Mouse (Mus musculus) hindbrain, embryonic 12.5 days (tissue): Measurements from ENCODE around the gene B4gat1. TPM values are rescaled to one million over a fixed set of nuclear protein-coding genes. Genes with fewer than 3 reads are reported as not detected.
"Not testable (repeated sequence)": the region's sequence is repeated elsewhere in the genome, so short reads cannot be mapped to it uniquely, and the experiment has no call there.

Source experiments
- ATAC-seq: fragments of 200-750 bp; cut with Nextera tagmentation; 2 replicates; pipeline ENCODE4 v1.8.0; 2017; ENCODE audit warnings: moderate TSS enrichment; ENCODE audit not compliant: low FRiP score
- H3K27ac ChIP-seq: fragments of 300-500 bp; sonication (generic); 2 replicates; pipeline ENCODE4 v1.5.1; 2016; ENCODE audit warnings: mild to moderate bottlenecking
- H3K27me3 ChIP-seq: fragments of 300-500 bp; sonication (generic); 2 replicates; pipeline ENCODE4 v1.6.1; 2016; ENCODE audit warnings: mild to moderate bottlenecking
- H3K36me3 ChIP-seq: fragments of 300-500 bp; sonication (generic); 2 replicates; pipeline ENCODE4 v1.6.1; 2016; ENCODE audit warnings: mild to moderate bottlenecking
- H3K4me1 ChIP-seq: fragments of 300-500 bp; sonication (generic); 2 replicates; pipeline ENCODE4 v1.6.1; 2016
- H3K4me2 ChIP-seq: fragments of 300-500 bp; sonication (generic); replicated peaks from 2 replicates; pipeline ENCODE4 v1.6.1; 2016; ENCODE audit warnings: mild to moderate bottlenecking
- H3K4me3 ChIP-seq: fragments of 300-500 bp; sonication (generic); 2 replicates; pipeline ENCODE4 v1.5.1; 2016; ENCODE audit warnings: mild to moderate bottlenecking
- H3K9ac ChIP-seq: fragments of 300-500 bp; sonication (generic); 2 replicates; pipeline ENCODE4 v1.6.1; 2016; ENCODE audit warnings: mild to moderate bottlenecking, moderate library complexity
- H3K9me3 ChIP-seq: fragments of 300-500 bp; sonication (generic); replicated peaks from 2 replicates; pipeline ENCODE4 v1.6.1; 2016; ENCODE audit warnings: mild to moderate bottlenecking
- WGBS: fragments of 180-500 bp; shearing (Covaris S2); methylation state at CpG from one replicate; pipeline ENCODE4 v1.1.7; 2016; 5-methylcytosine and 5-hydroxymethylcytosine counted together
- polyA plus RNA-seq: library from polyadenylated mRNA; unstranded; fragments of >200 nt; fragmentation: Nextera tagmentation; extraction: Ambion mirVana; gene quantifications from 2 replicates; pipeline ENCODE4 v1.2.1, GENCODE M21; 2016

B4gat1 gene
- polyA plus RNA-seq, 1 experiment from 2014 or later = 43.8 TPM

DNA sequence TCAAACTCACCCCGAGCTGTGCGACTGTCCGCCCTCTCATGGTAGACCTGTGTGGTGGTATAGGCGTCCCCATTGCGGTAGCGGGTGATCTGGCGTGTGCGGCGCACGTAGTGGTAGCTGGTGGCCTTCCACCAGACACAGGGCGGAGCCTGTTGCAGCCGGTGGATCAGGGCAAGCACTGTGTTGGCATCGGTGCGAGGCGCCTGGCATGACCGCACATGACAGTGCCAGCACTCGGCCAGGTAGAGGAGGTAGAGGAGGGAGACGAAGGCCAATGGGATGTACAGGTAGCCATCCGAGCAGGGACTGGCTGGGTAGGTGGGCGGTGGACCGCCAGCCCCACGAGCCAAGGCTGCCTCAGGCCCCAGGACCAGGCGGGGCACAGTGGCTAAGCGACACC is 44.0 kb downstream of the B4gat1 start:
- no peak overlapping the region for H3K4me2 ChIP-seq
- H3K36me3 ChIP-seq = no peaks in the 10 kb centered on the region
- H3K9ac ChIP-seq = no peak overlapping the region
- 75% methylated on average over 24 of the region's 24 CpGs for WGBS
- no peak overlapping the region for H3K27ac ChIP-seq
- H3K27me3 ChIP-seq = peaks cover 75% of the 10 kb centered on the region
- no peaks in the 10 kb centered on the region for H3K9me3 ChIP-seq
- H3K4me1 ChIP-seq = peaks cover 13% of the 10 kb centered on the region
- no peak overlapping the region for H3K4me3 ChIP-seq
- no peak for ATAC-seq

GRCm38 (mm10) chr19:5083961-5084833 is 45.6 kb downstream of the B4gat1 start:
- 71% methylated on average over 3 of the region's 3 CpGs for WGBS
- Histone ChIP-seq H3K27ac (no peak overlapping the region), H3K36me3 (no peaks in the 10 kb centered on the region), H3K9me3 (no peaks in the 10 kb centered on the region), H3K4me1 (peaks cover 19% of the 10 kb centered on the region), H3K27me3 (peaks cover 71% of the 10 kb centered on the region), H3K4me2 (peak overlapping the region; percentile 83), H3K9ac (peak overlapping the region; percentile 63; the same call in 1 of the 2 replicates), H3K4me3 (peak overlapping the region; percentile 49)
- no peak for ATAC-seq

DNA sequence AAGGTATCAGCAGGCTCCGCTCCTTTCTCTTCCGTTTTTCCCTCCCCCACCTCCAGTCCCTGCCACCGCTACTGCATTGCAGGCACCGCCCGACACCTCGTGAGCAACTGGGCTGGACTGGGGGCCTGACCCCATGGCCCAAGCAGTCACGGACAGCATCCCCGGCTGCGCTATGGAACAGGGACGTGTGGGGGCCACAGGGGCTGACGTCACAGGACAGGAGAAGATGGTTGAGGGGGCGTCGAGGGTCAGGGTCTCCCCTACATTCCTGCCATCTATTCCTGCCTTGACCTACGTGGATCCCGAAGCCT is 46.2 kb downstream of the B4gat1 start:
- Histone ChIP-seq H3K9me3 (no peaks in the 10 kb centered on the region), H3K27me3 (peaks cover 68% of the 10 kb centered on the region), H3K4me2 (peak overlapping the region; percentile 83), H3K36me3 (0 out of 2 replicates have a peak, but pooled peaks cover 2% of the 10 kb centered on the region), H3K4me3 (peak overlapping the region; percentile 49), H3K27ac (no peak overlapping the region), H3K4me1 (peaks cover 23% of the 10 kb centered on the region), H3K9ac (peak overlapping the region; percentile 63)
- no peak for ATAC-seq
- 4% methylated on average over 15 of the region's 15 CpGs for WGBS

DNA sequence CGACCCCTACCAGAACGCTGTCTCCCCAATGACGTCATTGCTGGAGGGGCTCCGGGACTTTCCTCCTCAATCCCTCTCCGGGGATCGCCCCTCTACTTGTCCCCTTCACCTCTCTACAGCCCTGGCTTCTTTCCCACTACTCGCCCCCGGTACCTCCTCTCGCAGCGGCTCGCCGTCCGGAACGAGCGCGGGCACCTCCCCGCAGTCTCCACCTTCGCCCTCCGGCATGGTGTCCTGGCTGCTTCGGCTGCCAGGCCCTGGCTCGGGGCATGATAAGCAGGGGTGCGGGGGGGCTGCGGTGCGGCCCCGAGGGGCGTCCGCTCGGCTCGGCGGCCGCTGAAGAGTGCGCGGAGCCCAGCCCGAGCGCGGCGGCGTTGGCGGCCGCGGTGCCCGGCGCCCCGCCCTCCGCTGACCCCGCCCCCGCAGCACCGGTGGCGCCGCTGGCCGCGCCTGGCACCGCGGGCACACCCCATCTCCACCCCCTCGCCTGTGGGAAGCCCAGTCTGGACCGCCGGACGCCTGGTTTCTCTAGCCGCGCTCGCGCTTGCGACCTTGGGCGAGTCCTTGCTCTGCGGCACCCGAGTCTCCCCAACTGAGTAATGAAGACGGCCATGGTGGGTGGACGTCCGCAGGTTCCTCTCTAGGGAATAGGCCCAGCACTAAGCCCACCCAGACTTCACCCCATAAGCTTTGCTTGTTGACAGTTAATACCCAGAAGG is 46.7 kb downstream of the B4gat1 start, which contains the start of gene Tmem151a:
Gene Tmem151a (minus strand): TSS at position 387 of the 719 bp plus-strand sequence.
- Histone ChIP-seq H3K4me1 (peaks cover 23% of the 10 kb centered on the region), H3K9ac (peak within 1 kb of the TSS; percentile 63), H3K4me3 (peak within 1 kb of the TSS; percentile 49), H3K27me3 (peaks cover 63% of the 10 kb centered on the region), H3K4me2 (peak within 1 kb of the TSS; percentile 83), H3K27ac (no peak within 1 kb of the TSS), H3K9me3 (no peaks in the 10 kb centered on the region), H3K36me3 (peaks cover 5% of the 10 kb centered on the region; the same call in 1 of the 2 replicates)
- under 1% methylated on average over 63 of the region's 69 CpGs for WGBS
- no peak for ATAC-seq

DNA sequence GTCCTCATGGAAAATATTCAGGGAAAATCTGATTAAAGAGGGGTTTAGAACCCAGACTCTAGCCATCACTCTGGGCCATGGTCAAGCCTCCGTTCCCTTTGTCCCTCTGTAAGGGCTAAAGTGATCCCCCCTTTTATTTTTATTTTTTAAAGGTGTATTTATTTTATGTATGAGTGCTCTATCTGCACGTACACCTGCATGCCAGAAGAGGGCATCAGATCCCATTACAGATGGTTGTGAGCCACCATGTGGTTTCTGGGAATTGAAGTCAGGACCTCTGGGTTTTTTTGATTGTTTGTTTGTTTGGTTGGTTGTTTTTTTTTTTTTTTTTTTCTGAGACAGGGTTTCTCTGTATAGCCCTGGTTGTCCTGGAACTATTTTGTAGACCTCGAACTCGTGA is 47.9 kb downstream of the B4gat1 start:
- not testable (repeated sequence) for H3K9me3 ChIP-seq, H3K27ac ChIP-seq, ATAC-seq, H3K9ac ChIP-seq, H3K4me3 ChIP-seq, H3K4me2 ChIP-seq
- WGBS = 58% methylated on average over 4 of the region's 4 CpGs
- peaks cover 15% of the 10 kb centered on the region for H3K36me3 ChIP-seq
- peaks cover 51% of the 10 kb centered on the region for H3K27me3 ChIP-seq
- peaks cover 23% of the 10 kb centered on the region for H3K4me1 ChIP-seq

DNA sequence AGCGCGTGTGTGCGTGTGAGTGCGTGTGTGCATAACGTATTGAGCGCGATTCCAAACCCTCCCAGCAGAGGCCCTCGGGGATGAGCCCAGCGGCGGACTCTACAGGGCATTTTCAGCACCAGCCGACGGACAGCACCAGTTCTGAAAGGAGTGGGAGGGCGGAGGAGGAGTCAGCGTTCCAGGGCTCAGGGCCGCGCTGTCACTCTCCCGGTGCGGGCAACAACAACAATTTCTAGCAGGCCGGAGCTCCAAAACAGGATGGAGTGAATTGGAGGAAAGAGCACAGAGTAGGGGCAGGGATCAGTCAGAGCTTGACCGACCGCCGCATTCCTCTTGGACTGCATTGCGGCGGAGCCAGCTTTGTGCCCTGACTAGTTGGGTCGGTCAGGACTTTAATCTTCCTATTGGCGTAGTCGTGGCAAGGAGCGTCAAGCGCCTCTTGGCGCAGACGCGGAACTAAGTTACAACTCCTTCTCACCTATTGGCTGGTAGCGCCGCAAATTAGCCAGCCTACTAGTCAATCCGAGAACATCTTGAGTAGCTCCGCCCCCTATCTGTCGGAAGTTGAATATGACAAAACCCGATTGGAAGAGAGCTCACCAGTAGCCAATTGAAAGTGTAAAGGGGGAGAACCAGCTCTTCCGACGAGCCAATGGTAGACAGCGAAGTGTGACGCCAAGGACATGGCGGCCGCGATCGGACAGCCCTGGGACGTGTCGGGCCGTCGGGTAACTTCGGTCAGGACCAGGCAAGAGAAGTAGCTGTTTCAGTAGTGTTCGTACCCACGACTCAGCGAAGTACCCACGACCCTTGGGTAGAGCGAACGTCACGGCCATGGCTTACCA is 49.5 kb downstream of the B4gat1 start, which contains the start of gene Yif1a:
Gene Yif1a (plus strand): TSS at position 655 of the 845 bp plus-strand sequence.
- peak within 1 kb of the TSS; percentile 79 for H3K9ac ChIP-seq
- under 1% methylated on average over 58 of the region's 58 CpGs for WGBS

GRCm38 (mm10) chr19:5089324-5089723 is 50.7 kb downstream of the B4gat1 start:
- Histone ChIP-seq H3K4me3 (peak overlapping the region; percentile 84), H3K36me3 (peaks cover 37% of the 10 kb centered on the region), H3K4me1 (peaks cover 35% of the 10 kb centered on the region), H3K9ac (peak overlapping the region; percentile 79; the same call in 1 of the 2 replicates), H3K27ac (no peak overlapping the region), H3K27me3 (peaks cover 23% of the 10 kb centered on the region), H3K9me3 (no peaks in the 10 kb centered on the region), H3K4me2 (peak overlapping the region; percentile 87)
- no peak for ATAC-seq
- WGBS = 91% methylated on average over 4 of the region's 4 CpGs

More for the DNA sequence above, 49.5 kb downstream of the B4gat1 start, which contains the start of gene Yif1a:
- peak; percentile 92 for ATAC-seq
- Histone ChIP-seq H3K4me3 (peak within 1 kb of the TSS; percentile 84), H3K9me3 (no peaks in the 10 kb centered on the region), H3K36me3 (peaks cover 30% of the 10 kb centered on the region), H3K4me1 (peaks cover 25% of the 10 kb centered on the region), H3K4me2 (peak within 1 kb of the TSS; percentile 87), H3K27me3 (peaks cover 35% of the 10 kb centered on the region), H3K27ac (peak within 1 kb of the TSS; percentile 85)

Other genes starting within 250 kb of the B4gat1 start
- gene Rbm4, start 244.9 kb upstream of the B4gat1 start, polyA plus RNA-seq = 88.8 and 94.8 TPM in 2 replicates
- gene Gm21992, start 227.2 kb upstream of the B4gat1 start, polyA plus RNA-seq = 41.5 and 42.9 TPM in 2 replicates
- gene Rbm14, start 227.2 kb upstream of the B4gat1 start, polyA plus RNA-seq = 96.0 and 97.9 TPM in 2 replicates
- 42.7 and 46.4 TPM in 2 replicates for gene Ccs, start 199.5 kb upstream of the B4gat1 start, polyA plus RNA-seq
- 0.35 and 0.40 TPM in 2 replicates for gene Ccdc87, start 199.5 kb upstream of the B4gat1 start, polyA plus RNA-seq
- gene Ctsf, start 183.7 kb upstream of the B4gat1 start, polyA plus RNA-seq = 56.3 and 57.4 TPM in 2 replicates
- 2.6 and 4.2 TPM in 2 replicates for gene Actn3, start 160.9 kb upstream of the B4gat1 start, polyA plus RNA-seq
- 21.1 and 21.4 TPM in 2 replicates for gene Zdhhc24, start 160.2 kb upstream of the B4gat1 start, polyA plus RNA-seq
- gene Bbs1, start 132.2 kb upstream of the B4gat1 start, polyA plus RNA-seq = 7.2 and 9.8 TPM in 2 replicates
- 167 TPM in 2 replicates for gene Dpp3, start 110.5 kb upstream of the B4gat1 start, polyA plus RNA-seq
- gene Peli3, start 95.7 kb upstream of the B4gat1 start, polyA plus RNA-seq = 6.5 and 6.7 TPM in 2 replicates
- 116 and 124 TPM in 2 replicates for gene Mrpl11, start 76.7 kb upstream of the B4gat1 start, polyA plus RNA-seq
- gene Npas4, start 48.5 kb upstream of the B4gat1 start, polyA plus RNA-seq = 0.08 and 0.10 TPM in 2 replicates
- gene Slc29a2, start 15.0 kb upstream of the B4gat1 start, polyA plus RNA-seq = 5.3 and 7.2 TPM in 2 replicates
- gene AC124502.3, start 65 bp downstream of the B4gat1 start, polyA plus RNA-seq = 2.5 and 4.0 TPM in 2 replicates
- gene Brms1, start 2.5 kb downstream of the B4gat1 start, polyA plus RNA-seq = 56.9 and 61.2 TPM in 2 replicates
- 1.4 and 1.6 TPM in 2 replicates for gene Rin1, start 11.7 kb downstream of the B4gat1 start, polyA plus RNA-seq
- gene Cd248, start 29.3 kb downstream of the B4gat1 start, polyA plus RNA-seq = 32.0 and 41.9 TPM in 2 replicates
- gene Tmem151a, start 46.7 kb downstream of the B4gat1 start, polyA plus RNA-seq = 1.5 and 2.4 TPM in 2 replicates
- gene Yif1a, start 49.7 kb downstream of the B4gat1 start, polyA plus RNA-seq = 60.3 and 61.6 TPM in 2 replicates
- gene Cnih2, start 59.7 kb downstream of the B4gat1 start, polyA plus RNA-seq = 213 and 216 TPM in 2 replicates
- 239 and 242 TPM in 2 replicates for gene Rab1b, start 68.2 kb downstream of the B4gat1 start, polyA plus RNA-seq
- gene Klc2, start 79.7 kb downstream of the B4gat1 start, polyA plus RNA-seq = 56.1 and 67.3 TPM in 2 replicates
- 36.6 and 38.8 TPM in 2 replicates for gene Pacs1, start 234.3 kb downstream of the B4gat1 start, polyA plus RNA-seq